In genomic region chr11:114446075-114446616, GRCm38 (mm10) we compare ENCODE assay signal across 10 mouse cellular contexts.
DNase-seq lines count a peak whose midpoint lies in the region; ATAC-seq and TF ChIP-seq lines count a peak whose summit lies in the region.
"Had no signal": no experiment of that assay in that cellular context is flagged by ENCODE, and none has a peak within 500 bp of the region (broad histone marks: within the 10 kb centered on the region; RNA-seq: fewer than 3 reads in every experiment).

No protein-coding gene starts in this region.

- DNase-seq in kidney, postnatal 25 days, result no peak
- DNase-seq in right cerebral cortex, postnatal 4 days, result no peak
- DNase-seq in kidney, postnatal 4 days, result no peak
- no peak for DNase-seq in frontal cortex, adult 2 months (ENCODE audit: extremely low spot score in 1 of 2, low spot score in 1 of 2)

- H3K4me1 ChIP-seq in kidney, embryonic 16.5 days (ENCODE audit: insufficient read depth, low read length), result peaks cover 34% of the 10 kb centered on the region
- H3K4me1 ChIP-seq in embryonic facial prominence, embryonic 15.5 days, result peaks cover 49% of the 10 kb centered on the region
- H3K4me1 ChIP-seq in intestine, postnatal 0 days (replicated peaks; ENCODE audit: control insufficient read depth, insufficient read depth, low read length), result no peaks in the 10 kb centered on the region
- peaks cover 36% of the 10 kb centered on the region for H3K4me1 ChIP-seq in neural tube, embryonic 12.5 days

- no peak for TF ChIP-seq CTCF in intestine, postnatal 0 days (IDR thresholded peaks at IDR 0.05; ENCODE audit: low read depth)

- no peak overlapping the region for H3K9ac ChIP-seq in kidney, embryonic 16.5 days (replicated peaks; ENCODE audit: low read length)
- no peak overlapping the region for H3K9ac ChIP-seq in embryonic facial prominence, embryonic 15.5 days
- H3K9ac ChIP-seq in intestine, postnatal 0 days (ENCODE audit: low read depth, low read length), result no peak overlapping the region
- no peak overlapping the region for H3K9ac ChIP-seq in neural tube, embryonic 12.5 days

- H3K27me3 ChIP-seq in kidney, embryonic 16.5 days (ENCODE audit: insufficient read depth, low read length), result no peaks in the 10 kb centered on the region
- H3K27me3 ChIP-seq in embryonic facial prominence, embryonic 15.5 days, result no peaks in the 10 kb centered on the region
- no peaks in the 10 kb centered on the region for H3K27me3 ChIP-seq in intestine, postnatal 0 days (replicated peaks; ENCODE audit: control insufficient read depth, insufficient read depth, low read length)
- no peaks in the 10 kb centered on the region; the same call in 1 of the 2 replicates for H3K27me3 ChIP-seq in neural tube, embryonic 12.5 days (replicated peaks)
- H3K27me3 ChIP-seq: Patski had no signal

- peak overlapping the region; percentile 56 for H3K4me2 ChIP-seq in kidney, embryonic 16.5 days (replicated peaks; ENCODE audit: low read depth, low read length)
- H3K4me2 ChIP-seq in embryonic facial prominence, embryonic 15.5 days (replicated peaks), result peak overlapping the region; percentile 57
- H3K4me2 ChIP-seq in intestine, postnatal 0 days (replicated peaks; ENCODE audit: low read depth), result peak overlapping the region; percentile 73
- H3K4me2 ChIP-seq in neural tube, embryonic 12.5 days (replicated peaks), result peak overlapping the region; percentile 58

- peak overlapping the region; percentile 38; the same call in 1 of the 2 replicates for H3K4me3 ChIP-seq in kidney, embryonic 16.5 days (ENCODE audit: low read length)
- peak overlapping the region; percentile 40 for H3K4me3 ChIP-seq in embryonic facial prominence, embryonic 15.5 days (replicated peaks)
- peak overlapping the region; percentile 18; the same call in 1 of the 2 replicates for H3K4me3 ChIP-seq in intestine, postnatal 0 days (ENCODE audit: low read depth, low read length)
- H3K4me3 ChIP-seq in neural tube, embryonic 12.5 days, result peak overlapping the region; percentile 15; the same call in 1 of the 2 replicates

- H3K9me3 ChIP-seq in kidney, embryonic 16.5 days (ENCODE audit: low read length), result no peaks in the 10 kb centered on the region
- H3K9me3 ChIP-seq in embryonic facial prominence, embryonic 15.5 days (replicated peaks), result no peaks in the 10 kb centered on the region
- no peaks in the 10 kb centered on the region for H3K9me3 ChIP-seq in intestine, postnatal 0 days (ENCODE audit: control insufficient read depth)
- H3K9me3 ChIP-seq in neural tube, embryonic 12.5 days, result no peaks in the 10 kb centered on the region

- ATAC-seq in kidney, embryonic 16.5 days (ENCODE audit: low FRiP score, low TSS enrichment), result no peak
- no peak for ATAC-seq in embryonic facial prominence, embryonic 15.5 days (ENCODE audit: insufficient number of reproducible peaks, low FRiP score, low TSS enrichment, low read depth)
- no peak for ATAC-seq in intestine, postnatal 0 days
- no peak for ATAC-seq in neural tube, embryonic 12.5 days (ENCODE audit: low FRiP score, low read depth)
- ATAC-seq: Patski had no signal

- WGBS in kidney, embryonic 16.5 days, result 10% methylated on average over 8 of the region's 8 CpGs
- 7% methylated on average over 8 of the region's 8 CpGs for WGBS in embryonic facial prominence, embryonic 15.5 days
- 7% methylated on average over 8 of the region's 8 CpGs for WGBS in intestine, postnatal 0 days
- WGBS in neural tube, embryonic 12.5 days, result 7% methylated on average over 8 of the region's 8 CpGs

- H3K27ac ChIP-seq in kidney, embryonic 16.5 days (ENCODE audit: low read length), result no peak overlapping the region
- peak overlapping the region; percentile 5 for H3K27ac ChIP-seq in embryonic facial prominence, embryonic 15.5 days (replicated peaks)
- no peak overlapping the region for H3K27ac ChIP-seq in intestine, postnatal 0 days (ENCODE audit: low read depth, low read length)
- 0 out of 2 replicates have a peak overlapping the region, but pooled peaks have one; percentile 32 for H3K27ac ChIP-seq in neural tube, embryonic 12.5 days
- H3K27ac ChIP-seq: macrophage had no signal

- H3K36me3 ChIP-seq in kidney, embryonic 16.5 days (ENCODE audit: insufficient read depth, low read length), result no peaks in the 10 kb centered on the region
- no peaks in the 10 kb centered on the region for H3K36me3 ChIP-seq in embryonic facial prominence, embryonic 15.5 days
- no peaks in the 10 kb centered on the region for H3K36me3 ChIP-seq in intestine, postnatal 0 days (ENCODE audit: control insufficient read depth, insufficient read depth)
- H3K36me3 ChIP-seq in neural tube, embryonic 12.5 days, result no peaks in the 10 kb centered on the region

Comparison
In these comparisons a context has a peak if more than half of its experiments do, and no peak if none do; other contexts are left out.
1. H3K27ac ChIP-seq: peak in embryonic facial prominence, embryonic 15.5 days (single experiment) and neural tube, embryonic 12.5 days (single experiment); none in kidney, embryonic 16.5 days (single experiment) and intestine, postnatal 0 days (single experiment).
2. Peak in every context shown above with its lines, with median percentiles within 50 percentile points of each other: H3K4me2 ChIP-seq and H3K4me3 ChIP-seq.